ENCODE assay signal across 23 mouse cellular contexts in the genomic region with DNA sequence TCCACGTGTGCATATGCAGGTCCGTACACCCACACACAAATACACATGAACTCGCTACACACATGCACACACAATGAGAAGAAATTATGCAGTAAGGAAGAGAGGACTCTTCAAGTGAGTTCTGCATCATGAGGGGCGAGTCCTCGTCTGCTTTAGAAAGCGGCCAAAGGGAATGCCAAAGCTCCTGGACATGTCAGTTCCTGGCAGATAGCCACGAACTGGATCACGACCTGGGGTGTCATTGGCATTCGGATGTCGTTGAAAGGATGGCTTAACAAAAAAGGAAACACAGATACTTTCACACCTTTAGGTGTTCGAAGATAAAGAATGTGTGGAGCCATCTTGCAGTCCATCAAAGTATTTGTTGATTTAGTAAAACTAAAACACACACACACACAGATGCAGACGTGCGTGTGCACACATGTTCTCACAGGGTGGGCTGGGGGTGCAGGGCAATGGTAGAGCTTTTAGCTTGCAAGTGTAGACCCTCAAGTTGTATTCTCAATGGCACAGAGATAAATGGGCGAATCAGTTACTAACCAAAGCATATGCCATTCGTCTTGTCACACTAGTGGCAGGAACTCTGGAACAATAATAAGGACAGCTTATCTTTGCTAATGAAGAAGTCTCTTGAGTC.
DNase-seq lines count a peak whose midpoint lies in the region; ATAC-seq lines count a peak whose summit lies in the region.
"Had no signal": no experiment of that assay in that cellular context is flagged by ENCODE, and none has a peak within 500 bp of the region (broad histone marks: within the 10 kb centered on the region; RNA-seq: fewer than 3 reads in every experiment).

No protein-coding gene starts in this region.

- 84% methylated on average over 15 of the region's 15 CpGs for WGBS in forebrain, embryonic 13.5 days
- 77% methylated on average over 15 of the region's 15 CpGs for WGBS in forebrain, embryonic 16.5 days
- WGBS in heart, embryonic 16.5 days = 38% methylated on average over 15 of the region's 15 CpGs
- whole genome bisulfite sequencing in midbrain, embryonic 10.5 days = 88% methylated on average over 15 of the region's 15 CpGs
- 80% methylated on average over 15 of the region's 15 CpGs for WGBS in midbrain, embryonic 14.5 days

- H3K4me2 ChIP-seq in forebrain, embryonic 13.5 days = no peak overlapping the region
- no peak overlapping the region for H3K4me2 ChIP-seq in forebrain, embryonic 16.5 days (ENCODE audit: low read length)
- H3K4me2 ChIP-seq in heart, embryonic 16.5 days (ENCODE audit: low read depth, low read length) = no peak overlapping the region; the same call in 1 of the 2 replicates
- H3K4me2 ChIP-seq in midbrain, embryonic 14.5 days (ENCODE audit: low read length) = no peak overlapping the region
- H3K4me2 ChIP-seq: liver, embryonic 15.5 days; midbrain, embryonic 13.5 days; neural tube, embryonic 12.5 days had no signal

- DNase-seq in heart, postnatal 4 days = no peak
- peak; percentile 5 for DNase-seq in midbrain, embryonic 10.5 days (ENCODE audit: low spot score)
- no peak for DNase-seq in midbrain, embryonic 14.5 days
- no peak for DNase-seq in gastrocnemius, adult 8-10 months (ENCODE audit: low spot score in 2 of 2)
- DNase-seq: adrenal gland, postnatal 36 days; B cell, adult 2 months; gastrocnemius, postnatal 36 days; kidney, adult 18-20 months; left cerebral cortex, postnatal 4 days; liver; thymus, adult 18-20 months; thymus, postnatal 36 days had no signal

- H3K27me3 ChIP-seq in forebrain, embryonic 13.5 days = no peaks in the 10 kb centered on the region
- no peaks in the 10 kb centered on the region for H3K27me3 ChIP-seq in forebrain, embryonic 16.5 days (replicated peaks; ENCODE audit: control insufficient read depth, insufficient read depth, low read length)
- H3K27me3 ChIP-seq in heart, embryonic 16.5 days (ENCODE audit: control insufficient read depth, insufficient read depth, low read length) = no peaks in the 10 kb centered on the region
- H3K27me3 ChIP-seq in midbrain, embryonic 10.5 days (ENCODE audit: low read depth, poor library complexity, severe bottlenecking) = no peaks in the 10 kb centered on the region
- H3K27me3 ChIP-seq in midbrain, embryonic 14.5 days (ENCODE audit: control insufficient read depth, insufficient read depth, low read length) = no peaks in the 10 kb centered on the region
- H3K27me3 ChIP-seq: CH12.LX; liver, embryonic 15.5 days; midbrain, embryonic 13.5 days; neural tube, embryonic 12.5 days; Patski had no signal

- no peaks in the 10 kb centered on the region for H3K4me1 ChIP-seq in forebrain, embryonic 13.5 days
- no peaks in the 10 kb centered on the region for H3K4me1 ChIP-seq in forebrain, embryonic 16.5 days (replicated peaks; ENCODE audit: control insufficient read depth, insufficient read depth, low read length)
- H3K4me1 ChIP-seq in heart, embryonic 16.5 days (ENCODE audit: control insufficient read depth, insufficient read depth, low read length) = peaks cover 15% of the 10 kb centered on the region
- 0 out of 2 replicates have a peak, but pooled peaks cover 3% of the 10 kb centered on the region for H3K4me1 ChIP-seq in midbrain, embryonic 10.5 days
- H3K4me1 ChIP-seq in midbrain, embryonic 14.5 days (ENCODE audit: control insufficient read depth, insufficient read depth, low read length) = no peaks in the 10 kb centered on the region
- H3K4me1 ChIP-seq: forebrain, embryonic 10.5 days; liver, embryonic 15.5 days; midbrain, embryonic 13.5 days; neural tube, embryonic 12.5 days had no signal

- ATAC-seq in forebrain, embryonic 13.5 days = 0 out of 2 replicates have a peak, but pooled peaks have one; percentile 23
- ATAC-seq in forebrain, embryonic 16.5 days = no peak
- peak; percentile 32; the same call in 1 of the 2 replicates for ATAC-seq in heart, embryonic 16.5 days (replicated peaks; ENCODE audit: extremely low read depth, insufficient read depth, low FRiP score)
- no peak for ATAC-seq in midbrain, embryonic 14.5 days (ENCODE audit: low FRiP score, low TSS enrichment)
- ATAC-seq: midbrain, embryonic 13.5 days; Patski had no signal

- no peak overlapping the region for H3K9ac ChIP-seq in forebrain, embryonic 13.5 days
- no peak overlapping the region for H3K9ac ChIP-seq in forebrain, embryonic 16.5 days (replicated peaks; ENCODE audit: low read depth, low read length)
- H3K9ac ChIP-seq in heart, embryonic 16.5 days (ENCODE audit: low read length) = no peak overlapping the region
- H3K9ac ChIP-seq in midbrain, embryonic 14.5 days (replicated peaks; ENCODE audit: low read length) = no peak overlapping the region
- H3K9ac ChIP-seq: liver, embryonic 15.5 days; midbrain, embryonic 13.5 days; neural tube, embryonic 12.5 days had no signal

- no peak overlapping the region for H3K27ac ChIP-seq in forebrain, embryonic 13.5 days
- no peak overlapping the region for H3K27ac ChIP-seq in forebrain, embryonic 16.5 days (ENCODE audit: low read length)
- H3K27ac ChIP-seq in heart, embryonic 16.5 days (ENCODE audit: low read length) = no peak overlapping the region
- H3K27ac ChIP-seq in midbrain, embryonic 10.5 days (replicated peaks) = no peak overlapping the region
- H3K27ac ChIP-seq in midbrain, embryonic 14.5 days (replicated peaks; ENCODE audit: low read depth, low read length) = no peak overlapping the region
- H3K27ac ChIP-seq: forebrain, embryonic 10.5 days; kidney, postnatal 0 days; liver, embryonic 15.5 days; midbrain, embryonic 13.5 days; neural tube, embryonic 12.5 days had no signal

- H3K4me3 ChIP-seq in forebrain, embryonic 13.5 days = no peak overlapping the region
- H3K4me3 ChIP-seq in forebrain, embryonic 16.5 days (replicated peaks; ENCODE audit: low read length) = no peak overlapping the region
- no peak overlapping the region for H3K4me3 ChIP-seq in heart, embryonic 16.5 days (ENCODE audit: low read length)
- H3K4me3 ChIP-seq in midbrain, embryonic 10.5 days = no peak overlapping the region
- H3K4me3 ChIP-seq in midbrain, embryonic 14.5 days (replicated peaks; ENCODE audit: low read depth, low read length) = no peak overlapping the region
- H3K4me3 ChIP-seq: forebrain, embryonic 10.5 days; liver, embryonic 15.5 days; midbrain, embryonic 13.5 days; neural tube, embryonic 12.5 days had no signal

- no peaks in the 10 kb centered on the region for H3K36me3 ChIP-seq in forebrain, embryonic 13.5 days (ENCODE audit: poor library complexity, severe bottlenecking)
- H3K36me3 ChIP-seq in forebrain, embryonic 16.5 days (ENCODE audit: control insufficient read depth, insufficient read depth) = no peaks in the 10 kb centered on the region
- H3K36me3 ChIP-seq in heart, embryonic 16.5 days (ENCODE audit: control insufficient read depth, insufficient read depth) = no peaks in the 10 kb centered on the region
- no peaks in the 10 kb centered on the region for H3K36me3 ChIP-seq in midbrain, embryonic 10.5 days
- H3K36me3 ChIP-seq in midbrain, embryonic 14.5 days (ENCODE audit: control insufficient read depth, insufficient read depth, low read length) = no peaks in the 10 kb centered on the region
- H3K36me3 ChIP-seq: forebrain, embryonic 10.5 days; G1E; liver, embryonic 15.5 days; midbrain, embryonic 13.5 days; neural tube, embryonic 12.5 days had no signal

- no peaks in the 10 kb centered on the region for H3K9me3 ChIP-seq in forebrain, embryonic 13.5 days (replicated peaks)
- H3K9me3 ChIP-seq in forebrain, embryonic 16.5 days (ENCODE audit: control insufficient read depth, low read length) = no peaks in the 10 kb centered on the region
- no peaks in the 10 kb centered on the region for H3K9me3 ChIP-seq in heart, embryonic 16.5 days (replicated peaks; ENCODE audit: control insufficient read depth, low read length)
- no peaks in the 10 kb centered on the region for H3K9me3 ChIP-seq in midbrain, embryonic 10.5 days (replicated peaks)
- no peaks in the 10 kb centered on the region for H3K9me3 ChIP-seq in midbrain, embryonic 14.5 days (ENCODE audit: control insufficient read depth, low read length)
- H3K9me3 ChIP-seq: forebrain, embryonic 10.5 days; G1E; liver, embryonic 15.5 days; midbrain, embryonic 13.5 days; neural tube, embryonic 12.5 days had no signal

Comparison
In these comparisons a context has a peak if more than half of its experiments do, and no peak if none do; other contexts are left out.
1. ATAC-seq: peak in forebrain, embryonic 13.5 days (single experiment) and heart, embryonic 16.5 days (single experiment); none in forebrain, embryonic 16.5 days (single experiment) and midbrain, embryonic 14.5 days (single experiment).